Mouse (Mus musculus): ENCODE results near the gene Rgs6. TPM values are rescaled to one million over a fixed set of nuclear protein-coding genes. Genes with fewer than 3 reads are reported as not detected.

The Rgs6 gene
- polyA plus RNA-seq, 1 experiment from 2014 or later, result 11.5 TPM

- Histone ChIP-seq H3K9me3 (replicated peaks; ENCODE audit: control insufficient read depth, low read length) (no peaks in the 10 kb centered on the region), H3K4me2 (ENCODE audit: low read depth, low read length) (no peak overlapping the region), H3K27ac (ENCODE audit: low read length) (no peak overlapping the region), H3K36me3 (ENCODE audit: control insufficient read depth, insufficient read depth) (no peaks in the 10 kb centered on the region), H3K9ac (ENCODE audit: low read length) (no peak overlapping the region), H3K27me3 (ENCODE audit: control insufficient read depth, insufficient read depth, low read length) (no peaks in the 10 kb centered on the region), H3K4me3 (ENCODE audit: low read length) (no peak overlapping the region), H3K4me1 (ENCODE audit: control insufficient read depth, insufficient read depth, low read length) (peaks cover 38% of the 10 kb centered on the region)
- WGBS, result 73% methylated on average over 7 of the region's 7 CpGs
- no peak for ATAC-seq (replicated peaks; ENCODE audit: extremely low read depth, insufficient read depth, low FRiP score)
Measured at GRCm38 (mm10) chr12:83211146-83211822, 623.2 kb downstream of the Rgs6 start.
